Mouse (Mus musculus) myocyte (in vitro differentiated cells): ENCODE results near the gene Rhox1. TPM values are rescaled to one million over a fixed set of nuclear protein-coding genes. Genes with fewer than 3 reads are reported as not detected.
"Not testable (repeated sequence)": the region's sequence is repeated elsewhere in the genome, so short reads cannot be mapped to it uniquely, and the experiment has no call there.

Source experiments
- H3K27me3 ChIP-seq: one replicate; pipeline ENCODE4 v1.6.1; 2011; ENCODE audit not compliant: control insufficient read depth, insufficient read depth, insufficient read length
- H3K36me3 ChIP-seq: one replicate; pipeline ENCODE4 v1.6.1; 2011; ENCODE audit not compliant: control insufficient read depth, insufficient read depth
- H3K4me2 ChIP-seq: one replicate; pipeline ENCODE4 v1.6.1; 2011; ENCODE audit warnings: low read depth, control low read depth
- H3K4me3 ChIP-seq: one replicate; pipeline ENCODE4 v1.5.1; 2011; ENCODE audit warnings: mild to moderate bottlenecking, control low read depth, moderate library complexity
- H3K79me2 ChIP-seq: one replicate; pipeline ENCODE4 v1.6.1; 2011; ENCODE audit not compliant: control insufficient read depth, insufficient read depth
- H3ac ChIP-seq: one replicate; pipeline ENCODE4 v1.6.1; 2011; ENCODE audit not compliant: control insufficient read depth, insufficient read length
- CEBPB ChIP-seq: IDR thresholded peaks from 2 replicates; pipeline ENCODE4 v1.6.1; 2011; ENCODE audit warnings: mild to moderate bottlenecking, moderate library complexity; ENCODE audit not compliant: poor library complexity, insufficient read depth, severe bottlenecking
- E2F4 ChIP-seq: IDR thresholded peaks from one replicate; pipeline ENCODE4 v1.6.1; 2011; ENCODE audit warnings: mild to moderate bottlenecking, control low read depth, moderate library complexity; ENCODE audit not compliant: insufficient read depth
- MAX ChIP-seq: IDR thresholded peaks from one replicate; pipeline ENCODE4 v1.6.1; 2011; ENCODE audit warnings: low read depth, mild to moderate bottlenecking, control low read depth
- MYOD1 ChIP-seq, 3 experiments: IDR thresholded peaks; one replicate each; pipeline ENCODE4 v1.6.1; 2011; ENCODE audit warnings: control low read depth in 2 of 3, low read depth in 2 of 3, mild to moderate bottlenecking in 2 of 3, moderate library complexity in 1 of 3; ENCODE audit not compliant: insufficient read length in 2 of 3, control insufficient read depth in 1 of 3
- MYOG ChIP-seq, 3 experiments: IDR thresholded peaks; one replicate each; pipeline ENCODE4 v1.6.1; 2011; ENCODE audit warnings: control low read depth in 2 of 3, low read depth in 2 of 3, mild to moderate bottlenecking in 2 of 3; ENCODE audit not compliant: insufficient read length in 2 of 3, control insufficient read depth in 1 of 3, insufficient read depth in 1 of 3
- POLR2A ChIP-seq: IDR thresholded peaks from one replicate; pipeline ENCODE4 v1.6.1; 2011; ENCODE audit warnings: low read depth, mild to moderate bottlenecking, control low read depth, moderate library complexity; ENCODE audit not compliant: insufficient read length
- POLR2AphosphoS2 ChIP-seq: IDR thresholded peaks from one replicate; pipeline ENCODE4 v1.6.1; 2011; ENCODE audit warnings: low read depth, control low read depth; ENCODE audit not compliant: insufficient read length
- REST ChIP-seq: IDR thresholded peaks from one replicate; pipeline ENCODE4 v1.6.1; 2011; ENCODE audit warnings: mild to moderate bottlenecking, control low read depth, moderate library complexity; ENCODE audit not compliant: insufficient read depth, insufficient read length
- SRF ChIP-seq: IDR thresholded peaks from one replicate; pipeline ENCODE4 v1.6.1; 2011; ENCODE audit warnings: low read depth; ENCODE audit not compliant: control insufficient read depth, insufficient read length
- TCF12 ChIP-seq: IDR thresholded peaks from one replicate; pipeline ENCODE4 v1.6.1; 2011; ENCODE audit warnings: mild to moderate bottlenecking, control low read depth; ENCODE audit not compliant: poor library complexity, insufficient read depth, severe bottlenecking
- TCF3 ChIP-seq: IDR thresholded peaks from one replicate; pipeline ENCODE4 v1.6.1; 2011; ENCODE audit warnings: low read depth, control low read depth; ENCODE audit not compliant: insufficient read length
- USF1 ChIP-seq: IDR thresholded peaks from one replicate; pipeline ENCODE4 v1.6.1; 2011; ENCODE audit warnings: low read depth, mild to moderate bottlenecking, control low read depth, moderate library complexity
- polyA plus RNA-seq: library from polyadenylated mRNA; unstranded; fragments of >200 nt; fragmentation: generic; extraction: Trizol; gene quantifications from one replicate; pipeline ENCODE4 v1.2.1, GENCODE M21; 2012; ENCODE audit warnings: missing spikeins

Rhox1 gene
- polyA plus RNA-seq, 1 experiment: not detected

DNA sequence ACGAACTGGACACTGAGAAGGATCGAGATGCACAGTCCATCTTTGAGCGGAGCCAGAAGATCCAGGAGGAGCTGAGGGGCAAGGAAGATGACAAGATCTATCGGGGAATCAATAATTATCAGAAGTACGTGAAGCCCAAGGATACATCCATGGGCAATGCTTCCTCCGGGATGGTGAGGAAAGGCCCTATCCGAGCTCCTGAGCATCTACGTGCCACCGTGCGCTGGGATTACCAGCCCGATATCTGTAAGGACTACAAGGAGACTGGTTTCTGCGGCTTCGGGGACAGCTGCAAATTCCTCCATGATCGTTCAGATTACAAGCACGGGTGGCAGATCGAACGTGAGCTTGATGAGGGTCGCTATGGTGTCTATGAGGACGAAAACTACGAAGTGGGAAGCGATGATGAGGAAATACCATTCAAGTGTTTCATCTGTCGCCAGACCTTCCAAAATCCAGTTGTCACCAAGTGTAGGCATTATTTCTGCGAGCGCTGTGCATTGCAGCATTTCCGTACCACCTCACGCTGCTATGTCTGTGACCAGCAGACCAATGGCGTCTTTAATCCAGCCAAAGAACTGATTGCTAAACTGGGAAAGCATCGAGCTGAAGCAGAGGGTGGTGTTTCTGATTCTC is 30.2 kb downstream of the Rhox1 start:
- Histone ChIP-seq H3K79me2 (no peaks in the 10 kb centered on the region), H3K27me3 (no peaks in the 10 kb centered on the region), H3K36me3 (no peaks in the 10 kb centered on the region), H3ac (no peak overlapping the region), H3K4me3 (peak overlapping the region; percentile 65), H3K4me2 (peak overlapping the region; percentile 72)
- TF ChIP-seq POLR2AphosphoS2 (no peak), E2F4 (no peak), MAX (no peak), POLR2A (no peak), MYOD1 (IDR thresholded peaks at IDR 0.05; ENCODE audit: control insufficient read depth in 1 of 3, insufficient read length in 2 of 3, low read depth in 2 of 3) (no peak), TCF3 (no peak), CEBPB (no peak), TCF12 (no peak), REST (no peak), USF1 (no peak), SRF (no peak), MYOG (IDR thresholded peaks at IDR 0.05; ENCODE audit: control insufficient read depth in 1 of 3, insufficient read depth in 1 of 3, insufficient read length in 2 of 3, low read depth in 2 of 3) (no peak)

DNA sequence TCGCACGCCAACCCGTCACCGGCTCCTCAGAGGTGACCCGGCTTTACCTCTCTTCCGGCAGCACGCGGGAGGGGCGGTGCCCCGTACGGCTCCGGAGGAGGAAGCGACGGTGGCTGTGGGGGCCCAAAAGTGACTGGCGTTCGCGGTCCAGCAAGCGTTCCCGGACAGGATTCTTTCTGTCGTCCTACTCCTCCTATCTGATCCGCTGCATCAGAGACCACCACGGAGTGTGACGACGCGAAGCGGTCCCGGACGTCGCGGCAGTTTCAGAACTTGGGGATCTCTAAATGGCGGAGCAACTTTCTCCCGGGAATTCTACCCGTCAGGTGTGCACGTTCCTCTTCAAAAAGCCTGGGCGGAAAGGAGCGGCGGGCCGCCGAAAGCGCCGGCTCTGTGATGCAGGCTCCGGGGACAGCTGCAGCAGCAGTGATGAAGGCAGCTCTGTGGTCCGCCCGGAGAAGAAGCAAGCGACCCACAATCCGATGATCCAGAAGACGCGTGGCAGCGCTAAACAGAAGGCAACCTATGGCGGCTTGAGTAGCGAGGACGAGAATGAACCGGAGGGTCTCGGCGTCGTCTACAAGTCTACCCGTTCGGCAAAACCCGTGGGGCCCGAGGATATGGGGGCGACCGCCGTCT is 30.8 kb downstream of the Rhox1 start, which contains the start of the genes Ndufa1 and Rnf113a1:
TSS of gene Ndufa1 (minus strand) at position 59 of the 639 bp plus-strand sequence.
TSS of gene Rnf113a1 (plus strand) at position 141 of the 639 bp plus-strand sequence.
- H3K4me2 ChIP-seq: peak within 1 kb of the TSS; percentile 72
- no peak within 1 kb of the TSS for H3ac ChIP-seq
- peak within 1 kb of the TSS; percentile 65 for H3K4me3 ChIP-seq
- TF ChIP-seq POLR2A (peak; percentile 56), TCF12 (no peak), MYOD1 (IDR thresholded peaks at IDR 0.05; ENCODE audit: control insufficient read depth in 1 of 3, insufficient read length in 2 of 3, low read depth in 2 of 3) (no peak), SRF (no peak), MAX (no peak), REST (no peak), CEBPB (no peak)
- no peaks in the 10 kb centered on the region for H3K27me3 ChIP-seq
- no peaks in the 10 kb centered on the region for H3K79me2 ChIP-seq
- H3K36me3 ChIP-seq: no peaks in the 10 kb centered on the region

DNA sequence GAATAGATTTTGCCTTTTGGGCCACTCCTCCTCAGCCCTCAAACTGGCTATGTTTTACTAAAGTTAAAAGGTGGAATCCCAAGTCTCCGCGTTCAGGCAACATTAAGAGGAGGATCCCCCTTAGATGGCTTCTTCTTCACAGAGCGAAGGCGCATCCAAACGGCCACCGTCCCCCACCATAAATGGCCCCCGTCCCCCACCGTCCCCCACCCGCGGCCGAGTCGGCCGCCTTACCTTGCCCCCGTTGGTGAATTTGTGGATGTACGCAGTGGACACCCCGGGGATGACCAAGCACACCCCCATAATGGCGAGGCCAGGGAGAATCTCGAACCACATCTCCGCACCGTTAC is 31.3 kb downstream of the Rhox1 start:
- Histone ChIP-seq H3ac (no peak overlapping the region), H3K36me3 (no peaks in the 10 kb centered on the region), H3K27me3 (no peaks in the 10 kb centered on the region), H3K79me2 (no peaks in the 10 kb centered on the region), H3K4me3 (peak overlapping the region; percentile 65), H3K4me2 (peak overlapping the region; percentile 64)
- TF ChIP-seq MAX (no peak), TCF12 (no peak), MYOD1 (IDR thresholded peaks at IDR 0.05; ENCODE audit: control insufficient read depth in 1 of 3, insufficient read length in 2 of 3, low read depth in 2 of 3) (no peak), TCF3 (no peak), E2F4 (no peak), CEBPB (no peak), POLR2A (no peak)

DNA sequence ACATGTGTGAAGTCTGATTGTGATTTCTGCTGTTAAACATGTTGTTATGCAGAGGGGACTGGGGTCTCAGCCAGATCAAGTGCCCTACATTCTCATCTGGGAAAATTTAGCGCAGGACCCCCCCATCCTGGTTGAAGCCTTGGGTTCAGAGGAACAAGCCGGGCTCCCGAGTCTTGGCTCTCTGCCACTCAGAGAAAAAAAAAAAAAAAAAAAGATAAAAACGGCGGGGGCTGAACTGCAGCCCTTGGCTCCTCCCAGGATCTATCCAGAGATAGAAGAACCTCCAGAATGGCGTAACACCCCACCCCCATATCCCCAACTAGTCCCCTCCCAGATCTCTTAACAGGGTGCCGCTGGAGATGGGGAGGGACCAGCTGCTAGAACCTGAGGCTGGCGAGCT is 37.7 kb downstream of the Rhox1 start:
- H3ac ChIP-seq, H3K27me3 ChIP-seq, H3K36me3 ChIP-seq, H3K4me2 ChIP-seq, H3K4me3 ChIP-seq, H3K79me2 ChIP-seq: not testable (repeated sequence)

DNA sequence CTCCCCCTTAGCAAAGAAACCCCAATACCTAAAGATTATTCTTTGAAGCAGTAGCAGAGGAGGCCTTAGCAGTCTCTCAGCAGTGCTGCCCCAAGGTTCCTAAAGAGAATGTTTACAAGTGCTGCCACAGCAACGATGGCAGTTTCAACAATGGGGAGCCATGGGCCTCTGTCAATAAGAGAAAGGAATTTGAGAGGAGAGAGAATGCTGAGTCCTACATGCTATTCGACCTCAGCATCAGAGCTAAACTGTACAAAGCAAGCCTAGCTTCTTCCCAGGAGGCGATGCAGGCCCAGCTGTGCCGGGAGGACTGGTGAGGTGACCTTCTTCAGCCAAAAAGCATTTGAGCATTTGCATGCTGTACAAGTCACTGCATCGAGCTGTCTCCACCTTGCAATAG is 53.3 kb downstream of the Rhox1 start, which contains the start of gene Akap14:
TSS of gene Akap14 (minus strand) at position 101 of the 400 bp plus-strand sequence.
- no peaks in the 10 kb centered on the region for H3K27me3 ChIP-seq
- no peaks in the 10 kb centered on the region for H3K36me3 ChIP-seq
- no peak within 1 kb of the TSS for H3K4me2 ChIP-seq
- H3K4me3 ChIP-seq: no peak within 1 kb of the TSS
- H3ac ChIP-seq: no peak within 1 kb of the TSS
- no peaks in the 10 kb centered on the region for H3K79me2 ChIP-seq
- TF ChIP-seq REST (no peak), TCF12 (no peak), POLR2A (no peak), POLR2AphosphoS2 (no peak), USF1 (no peak), E2F4 (no peak), CEBPB (no peak)
